Mouse (Mus musculus): Measurements from ENCODE around the gene Nfkbia. TPM values are rescaled to one million over a fixed set of nuclear protein-coding genes. Genes with fewer than 3 reads are reported as not detected.

The Nfkbia gene
- polyA plus RNA-seq, 1 experiment from 2014 or later = 116 TPM

- Histone ChIP-seq H3K9ac (no peak overlapping the region), H3K4me3 (no peak overlapping the region), H3K36me3 (no peaks in the 10 kb centered on the region), H3K27ac (0 out of 2 replicates have a peak overlapping the region, but pooled peaks have one; percentile 22), H3K27me3 (no peaks in the 10 kb centered on the region), H3K4me1 (peaks cover 8% of the 10 kb centered on the region; the same call in 1 of the 2 replicates), H3K9me3 (no peaks in the 10 kb centered on the region), H3K4me2 (no peak overlapping the region)
- peak; percentile 57; the same call in 1 of the 2 replicates for ATAC-seq (ENCODE audit: borderline replicate concordance, extremely low read depth, low FRiP score, low TSS enrichment)
- WGBS = 24% methylated on average over 8 of the region's 8 CpGs
Measured at GRCm38 (mm10) chr12:55473250-55474208, 18.9 kb downstream of the Nfkbia start.

- H3K27ac ChIP-seq = no peak overlapping the region
- H3K4me1 ChIP-seq = peaks cover 29% of the 10 kb centered on the region
- H3K36me3 ChIP-seq = no peaks in the 10 kb centered on the region
- no peak overlapping the region for H3K4me3 ChIP-seq
- no peak overlapping the region for H3K4me2 ChIP-seq
- no peaks in the 10 kb centered on the region for H3K27me3 ChIP-seq
- WGBS = 79% methylated on average over 9 of the region's 9 CpGs
- no peak for ATAC-seq (ENCODE audit: borderline replicate concordance, extremely low read depth, low FRiP score, low TSS enrichment)
- no peaks in the 10 kb centered on the region for H3K9me3 ChIP-seq
- no peak overlapping the region for H3K9ac ChIP-seq
Measured at GRCm38 (mm10) chr12:55471344-55471743, 21.1 kb downstream of the Nfkbia start.

DNA sequence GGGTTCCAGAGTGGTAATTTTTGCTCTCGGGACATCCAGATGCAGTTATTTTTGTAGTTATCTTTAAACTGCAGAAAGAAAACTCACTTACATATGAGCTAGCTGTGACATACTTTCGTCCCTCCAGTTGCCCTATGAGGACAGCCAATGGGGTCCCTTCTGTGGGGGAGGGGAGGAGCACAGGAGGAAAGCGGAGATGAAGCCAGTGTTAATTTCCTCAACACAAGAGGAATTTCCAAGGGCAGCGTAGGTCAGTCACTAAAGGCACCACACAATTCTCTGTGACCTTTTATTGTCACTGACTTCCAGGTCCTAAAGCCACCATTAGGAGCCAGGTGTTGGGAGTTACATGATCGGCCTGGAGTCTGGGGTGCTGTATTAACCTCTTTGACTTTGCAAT lies 22.0 kb downstream of the Nfkbia start:
- H3K9me3 ChIP-seq = no peaks in the 10 kb centered on the region
- H3K4me2 ChIP-seq = no peak overlapping the region
- H3K4me3 ChIP-seq = no peak overlapping the region
- ATAC-seq (ENCODE audit: borderline replicate concordance, extremely low read depth, low FRiP score, low TSS enrichment) = no peak
- H3K9ac ChIP-seq = no peak overlapping the region
- H3K27me3 ChIP-seq = no peaks in the 10 kb centered on the region
- H3K36me3 ChIP-seq = no peaks in the 10 kb centered on the region
- peaks cover 38% of the 10 kb centered on the region for H3K4me1 ChIP-seq
- WGBS = 39% methylated on average over 5 of the region's 5 CpGs
- no peak overlapping the region for H3K27ac ChIP-seq

DNA sequence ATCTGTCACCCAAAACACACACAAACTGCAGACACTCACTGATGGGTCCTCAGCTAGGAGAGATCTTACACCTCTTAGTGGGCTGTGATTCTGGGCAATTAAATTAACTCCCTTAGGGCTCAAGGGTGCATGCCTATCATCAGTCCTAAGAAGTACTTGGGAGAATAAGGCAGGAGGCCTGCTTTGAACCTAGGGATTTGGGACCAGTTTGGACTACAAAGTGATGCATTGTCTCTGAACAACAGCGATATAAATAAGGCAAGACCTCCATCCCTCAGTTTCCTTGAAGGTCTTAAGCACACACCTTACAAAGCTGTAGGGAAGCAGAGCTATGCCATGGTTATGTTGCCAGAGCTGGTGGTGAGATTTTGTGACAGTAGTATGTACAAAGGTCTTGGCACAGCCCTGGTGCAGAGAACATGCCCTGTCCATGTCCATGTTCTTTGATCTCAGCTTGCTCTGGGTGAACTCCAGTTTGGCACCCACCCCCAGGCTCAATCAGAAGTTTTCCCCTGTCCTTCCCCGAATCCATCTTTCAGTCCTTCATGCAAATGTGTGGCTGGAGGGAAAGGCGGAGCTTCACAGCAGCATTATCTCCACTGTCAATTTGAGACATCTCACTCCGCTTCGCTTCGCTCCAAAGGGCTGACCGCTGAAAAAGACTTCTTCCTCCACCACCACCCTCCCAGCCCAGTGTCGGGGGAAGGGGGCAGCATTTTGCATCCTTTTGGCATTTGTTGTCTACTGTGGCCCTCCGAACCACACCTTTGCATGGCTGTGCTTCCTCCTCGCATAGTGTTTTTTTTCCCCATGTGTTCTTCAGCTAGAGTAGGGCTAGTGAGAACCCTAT lies 24.9 kb downstream of the Nfkbia start:
- H3K4me3 ChIP-seq = no peak overlapping the region
- peaks cover 61% of the 10 kb centered on the region for H3K4me1 ChIP-seq
- 50% methylated on average over 10 of the region's 10 CpGs for WGBS
- H3K4me2 ChIP-seq = no peak overlapping the region
- no peak overlapping the region for H3K27ac ChIP-seq
- ATAC-seq (ENCODE audit: borderline replicate concordance, extremely low read depth, low FRiP score, low TSS enrichment) = 0 out of 2 replicates have a peak, but pooled peaks have one; percentile 9
- no peaks in the 10 kb centered on the region for H3K9me3 ChIP-seq
- no peaks in the 10 kb centered on the region for H3K27me3 ChIP-seq
- H3K9ac ChIP-seq = no peak overlapping the region
- no peaks in the 10 kb centered on the region for H3K36me3 ChIP-seq

GRCm38 (mm10) chr12:55466816-55467215 lies 25.6 kb downstream of the Nfkbia start:
- H3K9ac ChIP-seq = no peak overlapping the region
- H3K4me2 ChIP-seq = no peak overlapping the region
- ATAC-seq (ENCODE audit: borderline replicate concordance, extremely low read depth, low FRiP score, low TSS enrichment) = no peak
- no peaks in the 10 kb centered on the region for H3K9me3 ChIP-seq
- no peaks in the 10 kb centered on the region for H3K36me3 ChIP-seq
- H3K27me3 ChIP-seq = no peaks in the 10 kb centered on the region
- peaks cover 68% of the 10 kb centered on the region for H3K4me1 ChIP-seq
- no peak overlapping the region for H3K27ac ChIP-seq
- H3K4me3 ChIP-seq = no peak overlapping the region
- WGBS = 58% methylated on average over 5 of the region's 5 CpGs

DNA sequence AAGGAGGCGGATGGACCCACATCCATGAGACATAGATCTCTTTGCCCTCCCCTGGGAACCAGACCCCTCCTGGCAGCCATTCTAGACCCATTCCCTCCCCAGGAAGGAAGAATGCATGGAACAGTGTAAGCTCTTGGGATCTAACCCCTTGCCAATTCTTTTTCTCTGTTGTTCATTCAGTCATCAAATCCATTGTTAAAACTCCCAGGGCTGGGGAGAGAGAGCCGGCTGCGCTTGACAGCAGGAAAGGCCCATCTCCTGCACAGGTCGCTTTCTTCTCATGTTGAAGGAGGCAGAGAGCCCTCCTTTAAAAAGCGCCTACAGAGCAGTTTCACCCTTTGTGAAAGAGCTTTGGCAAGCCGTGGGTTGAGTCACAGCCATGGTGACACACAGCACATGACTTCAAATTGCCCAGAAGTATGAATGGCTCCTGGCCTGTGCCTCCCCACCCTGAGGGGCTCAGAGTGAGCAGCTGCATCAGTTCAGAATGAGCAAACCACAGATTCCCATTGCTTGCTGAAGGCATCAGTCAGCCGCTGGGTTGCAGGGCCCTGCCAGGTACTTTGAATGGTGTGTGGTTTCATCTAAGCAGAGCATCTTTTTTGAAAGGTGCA lies 26.3 kb downstream of the Nfkbia start:
- Histone ChIP-seq H3K27me3 (no peaks in the 10 kb centered on the region), H3K4me2 (no peak overlapping the region), H3K4me1 (peaks cover 73% of the 10 kb centered on the region), H3K36me3 (no peaks in the 10 kb centered on the region), H3K9me3 (no peaks in the 10 kb centered on the region), H3K4me3 (no peak overlapping the region), H3K9ac (no peak overlapping the region), H3K27ac (no peak overlapping the region)
- no peak for ATAC-seq (ENCODE audit: borderline replicate concordance, extremely low read depth, low FRiP score, low TSS enrichment)
- 60% methylated on average over 7 of the region's 7 CpGs for WGBS

DNA sequence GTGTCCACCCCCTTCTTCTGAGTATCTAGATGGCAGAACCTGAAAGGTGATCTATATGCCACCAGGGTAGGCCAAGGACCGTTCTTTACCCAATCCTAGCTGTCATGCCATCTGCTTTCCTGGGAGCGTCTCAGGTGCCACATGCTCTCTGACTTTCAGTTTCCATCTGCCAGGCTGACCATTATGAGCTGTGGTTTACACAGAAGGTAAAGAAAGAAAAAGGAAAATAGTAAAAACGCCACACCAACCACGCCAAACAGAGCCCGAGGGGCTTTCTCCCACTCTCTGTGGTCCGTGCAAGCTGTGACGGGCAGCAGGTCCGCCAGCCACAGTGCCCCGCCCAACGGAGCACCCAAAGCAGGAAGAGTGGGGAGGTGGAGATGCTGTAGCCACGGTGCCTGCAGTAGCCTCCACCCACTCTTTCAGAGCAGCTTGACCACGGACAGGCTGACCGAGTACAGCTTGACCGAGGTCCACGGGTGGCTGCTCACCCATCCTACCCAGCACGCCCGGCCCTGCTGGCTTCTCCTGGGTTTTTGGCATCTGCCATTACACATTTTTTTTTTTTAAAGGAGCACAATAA lies 27.0 kb downstream of the Nfkbia start:
- no peak overlapping the region for H3K4me3 ChIP-seq
- H3K4me1 ChIP-seq = peaks cover 80% of the 10 kb centered on the region
- no peak for ATAC-seq (ENCODE audit: borderline replicate concordance, extremely low read depth, low FRiP score, low TSS enrichment)
- H3K27me3 ChIP-seq = no peaks in the 10 kb centered on the region
- H3K9me3 ChIP-seq = no peaks in the 10 kb centered on the region
- H3K9ac ChIP-seq = no peak overlapping the region
- H3K27ac ChIP-seq = peak overlapping the region; percentile 73; the same call in 1 of the 2 replicates
- no peaks in the 10 kb centered on the region for H3K36me3 ChIP-seq
- H3K4me2 ChIP-seq = peak overlapping the region; percentile 37; the same call in 1 of the 2 replicates
- 78% methylated on average over 17 of the region's 17 CpGs for WGBS

- Histone ChIP-seq H3K36me3 (no peaks in the 10 kb centered on the region), H3K4me1 (peaks cover 83% of the 10 kb centered on the region), H3K9ac (no peak overlapping the region), H3K27ac (peak overlapping the region; percentile 73), H3K9me3 (no peaks in the 10 kb centered on the region), H3K4me2 (peak overlapping the region; percentile 37), H3K27me3 (no peaks in the 10 kb centered on the region), H3K4me3 (no peak overlapping the region)
- WGBS = 40% methylated on average over 14 of the region's 14 CpGs
- ATAC-seq (ENCODE audit: borderline replicate concordance, extremely low read depth, low FRiP score, low TSS enrichment) = no peak
Measured at GRCm38 (mm10) chr12:55464846-55465361, 27.5 kb downstream of the Nfkbia start.

GRCm38 (mm10) chr12:55463992-55464845 lies 28.2 kb downstream of the Nfkbia start:
- ATAC-seq (ENCODE audit: borderline replicate concordance, extremely low read depth, low FRiP score, low TSS enrichment) = no peak; the same call in 1 of the 2 replicates
- peak overlapping the region; percentile 37 for H3K4me2 ChIP-seq
- peak overlapping the region; percentile 73 for H3K27ac ChIP-seq
- no peaks in the 10 kb centered on the region for H3K36me3 ChIP-seq
- 14% methylated on average over 16 of the region's 16 CpGs for WGBS
- H3K27me3 ChIP-seq = no peaks in the 10 kb centered on the region
- peak overlapping the region; percentile 16; the same call in 1 of the 2 replicates for H3K4me3 ChIP-seq
- H3K9me3 ChIP-seq = no peaks in the 10 kb centered on the region
- peaks cover 86% of the 10 kb centered on the region for H3K4me1 ChIP-seq
- H3K9ac ChIP-seq = no peak overlapping the region

GRCm38 (mm10) chr12:55463087-55463486 lies 29.4 kb downstream of the Nfkbia start:
- Histone ChIP-seq H3K4me1 (peaks cover 81% of the 10 kb centered on the region), H3K4me2 (no peak overlapping the region), H3K27me3 (no peaks in the 10 kb centered on the region), H3K27ac (peak overlapping the region; percentile 90), H3K9me3 (no peaks in the 10 kb centered on the region), H3K9ac (no peak overlapping the region), H3K4me3 (no peak overlapping the region), H3K36me3 (no peaks in the 10 kb centered on the region)
- no peak for ATAC-seq (ENCODE audit: borderline replicate concordance, extremely low read depth, low FRiP score, low TSS enrichment)
- 78% methylated on average over 5 of the region's 5 CpGs for WGBS

Measured in lung, embryonic 15.5 days (tissue).